ENCODE assay signal across 8 mouse cellular contexts in genomic region chr3:27709096-27709905, GRCm38 (mm10). TPM values are rescaled to one million over a fixed set of nuclear protein-coding genes. Genes with fewer than 3 reads are reported as not detected.
DNase-seq lines count a peak whose midpoint lies in the region; ATAC-seq and TF ChIP-seq lines count a peak whose summit lies in the region.

No protein-coding gene starts in this region.

- peaks cover 13% of the 10 kb centered on the region for H3K27me3 ChIP-seq in thymus, adult 2 months (ENCODE audit: control insufficient read depth, insufficient read depth, low read length)
- H3K27me3 ChIP-seq in forebrain, embryonic 16.5 days (replicated peaks; ENCODE audit: control insufficient read depth, insufficient read depth, low read length): no peaks in the 10 kb centered on the region
- no peaks in the 10 kb centered on the region for H3K27me3 ChIP-seq in kidney, adult 2 months (replicated peaks; ENCODE audit: control insufficient read depth, insufficient read depth, low read length)
- H3K27me3 ChIP-seq in lung, embryonic 16.5 days (ENCODE audit: control insufficient read depth, insufficient read depth, low read depth, low read length): no peaks in the 10 kb centered on the region
- no peaks in the 10 kb centered on the region for H3K27me3 ChIP-seq in stomach, embryonic 16.5 days (ENCODE audit: control insufficient read depth, insufficient read depth, low read length)

- H3K4me2 ChIP-seq in forebrain, embryonic 16.5 days (ENCODE audit: low read length): peak overlapping the region; percentile 74
- peak overlapping the region; percentile 73 for H3K4me2 ChIP-seq in lung, embryonic 16.5 days (ENCODE audit: low read depth, low read length)
- peak overlapping the region; percentile 77 for H3K4me2 ChIP-seq in stomach, embryonic 16.5 days (ENCODE audit: low read depth, low read length)

- no peak for ATAC-seq in forebrain, embryonic 16.5 days
- no peak for ATAC-seq in lung, embryonic 16.5 days (ENCODE audit: low read depth)
- no peak for ATAC-seq in stomach, embryonic 16.5 days (ENCODE audit: insufficient read depth, low FRiP score)

- no peak for TF ChIP-seq CTCF in thymus, adult 2 months (IDR thresholded peaks at IDR 0.05; ENCODE audit: borderline replicate concordance, control insufficient read depth, extremely low read depth, insufficient read depth, low read length, poor library complexity)
- TF ChIP-seq CTCF in kidney, adult 2 months (conservative IDR thresholded peaks at IDR 0.05; ENCODE audit: insufficient read depth, insufficient read length, low read depth, low read length): no peak

- TF ChIP-seq POLR2A in thymus, adult 2 months (IDR thresholded peaks at IDR 0.05; ENCODE audit: control insufficient read depth, extremely low read depth, insufficient read depth, low read length, poor library complexity): no peak
- no peak for TF ChIP-seq POLR2A in kidney, adult 2 months (IDR thresholded peaks at IDR 0.05; ENCODE audit: low read depth, low read length)

- 67% methylated on average over 22 of the region's 22 CpGs for WGBS in thymus, adult 2 months
- WGBS in forebrain, embryonic 16.5 days: 4% methylated on average over 22 of the region's 22 CpGs
- 5% methylated on average over 22 of the region's 22 CpGs for WGBS in kidney, adult 2 months
- 1% methylated on average over 22 of the region's 22 CpGs for WGBS in lung, embryonic 16.5 days
- 2% methylated on average over 22 of the region's 22 CpGs for WGBS in stomach, embryonic 16.5 days

- no peaks in the 10 kb centered on the region for H3K9me3 ChIP-seq in forebrain, embryonic 16.5 days (ENCODE audit: control insufficient read depth, low read length)
- H3K9me3 ChIP-seq in lung, embryonic 16.5 days (ENCODE audit: control insufficient read depth, low read length): no peaks in the 10 kb centered on the region
- H3K9me3 ChIP-seq in stomach, embryonic 16.5 days (replicated peaks; ENCODE audit: control insufficient read depth, low read length): no peaks in the 10 kb centered on the region

- DNase-seq in thymus, adult 2 months: no peak
- no peak for DNase-seq in thymus, postnatal 10 days (ENCODE audit: low spot score in 2 of 2)
- DNase-seq in kidney, adult 2 months: peak; percentile 84
- DNase-seq in thymus, postnatal 36 days: no peak
- DNase-seq in cerebellum, adult 11 months: no peak

- peaks cover 4% of the 10 kb centered on the region; the same call in 1 of the 2 replicates for H3K4me1 ChIP-seq in thymus, adult 2 months (replicated peaks; ENCODE audit: control insufficient read depth, insufficient read depth, low read length)
- H3K4me1 ChIP-seq in forebrain, embryonic 16.5 days (replicated peaks; ENCODE audit: control insufficient read depth, insufficient read depth, low read length): peaks cover 11% of the 10 kb centered on the region
- peaks cover 11% of the 10 kb centered on the region for H3K4me1 ChIP-seq in kidney, adult 2 months (ENCODE audit: control insufficient read depth, insufficient read depth, low read length)
- peaks cover 34% of the 10 kb centered on the region for H3K4me1 ChIP-seq in lung, embryonic 16.5 days (replicated peaks; ENCODE audit: control insufficient read depth, insufficient read depth, low read length)
- peaks cover 38% of the 10 kb centered on the region for H3K4me1 ChIP-seq in stomach, embryonic 16.5 days (ENCODE audit: control insufficient read depth, insufficient read depth, low read length)

- peak overlapping the region; percentile 29; the same call in 1 of the 2 replicates for H3K27ac ChIP-seq in thymus, adult 2 months (ENCODE audit: control insufficient read depth, insufficient read depth, low read length)
- H3K27ac ChIP-seq in forebrain, embryonic 16.5 days (ENCODE audit: low read length): peak overlapping the region; percentile 88; the same call in 1 of the 2 replicates
- H3K27ac ChIP-seq in kidney, adult 2 months (ENCODE audit: insufficient read depth, low read depth, low read length): peak overlapping the region; percentile 40
- peak overlapping the region; percentile 99 for H3K27ac ChIP-seq in lung, embryonic 16.5 days (ENCODE audit: low read length)
- peak overlapping the region; percentile 99 for H3K27ac ChIP-seq in stomach, embryonic 16.5 days (ENCODE audit: low read length)

- peak overlapping the region; percentile 73 for H3K4me3 ChIP-seq in thymus, adult 2 months (ENCODE audit: control insufficient read depth, insufficient read depth, low read length)
- H3K4me3 ChIP-seq in forebrain, embryonic 16.5 days (replicated peaks; ENCODE audit: low read length): peak overlapping the region; percentile 94
- peak overlapping the region; percentile 60 for H3K4me3 ChIP-seq in kidney, adult 2 months (ENCODE audit: insufficient read depth, low read depth, low read length)
- H3K4me3 ChIP-seq in lung, embryonic 16.5 days (ENCODE audit: low read length): peak overlapping the region; percentile 95
- H3K4me3 ChIP-seq in stomach, embryonic 16.5 days (replicated peaks; ENCODE audit: low read length): peak overlapping the region; percentile 90

- H3K9ac ChIP-seq in forebrain, embryonic 16.5 days (replicated peaks; ENCODE audit: low read depth, low read length): peak overlapping the region; percentile 80
- H3K9ac ChIP-seq in lung, embryonic 16.5 days (ENCODE audit: low read length): peak overlapping the region; percentile 99
- H3K9ac ChIP-seq in stomach, embryonic 16.5 days (ENCODE audit: low read length): peak overlapping the region; percentile 97

- no peaks in the 10 kb centered on the region for H3K36me3 ChIP-seq in thymus, adult 2 months (ENCODE audit: control insufficient read depth, insufficient read depth, low read length)
- no peaks in the 10 kb centered on the region for H3K36me3 ChIP-seq in forebrain, embryonic 16.5 days (ENCODE audit: control insufficient read depth, insufficient read depth)
- no peaks in the 10 kb centered on the region for H3K36me3 ChIP-seq in kidney, adult 2 months (ENCODE audit: control insufficient read depth, insufficient read depth, low read length)
- no peaks in the 10 kb centered on the region for H3K36me3 ChIP-seq in lung, embryonic 16.5 days (ENCODE audit: control insufficient read depth, insufficient read depth, low read length)
- H3K36me3 ChIP-seq in stomach, embryonic 16.5 days (ENCODE audit: control insufficient read depth, insufficient read depth, low read length): no peaks in the 10 kb centered on the region

RNA-seq across cellular contexts. Expression of gene Fndc3b, which starts 1.8 kb away (rescaled TPM):
- 3.8 and 4.7 TPM in 2 replicates for polyA plus RNA-seq in thymus, adult 2 months (2012; rRNA removed)
- polyA plus RNA-seq in forebrain, embryonic 16.5 days (2015; fragmentation: Nextera tagmentation; extraction: Ambion mirVana): 6.7 TPM in 2 replicates
- 12.1 and 14.2 TPM in 2 replicates for polyA plus RNA-seq in kidney, adult 2 months (2012; rRNA removed)
- 36.3 and 36.9 TPM in 2 replicates for polyA plus RNA-seq in lung, embryonic 16.5 days (2015; fragmentation: Nextera tagmentation; extraction: Ambion mirVana)
- 27.7 and 28.6 TPM in 2 replicates for polyA plus RNA-seq in stomach, embryonic 16.5 days (2015; fragmentation: Nextera tagmentation; extraction: Ambion mirVana)

Comparison
In these comparisons a context has a peak if more than half of its experiments do, and no peak if none do; other contexts are left out.
1. H3K27ac ChIP-seq: peak in every context shown above with its lines; median percentile 99 in lung, embryonic 16.5 days; 99 in stomach, embryonic 16.5 days; 88 in forebrain, embryonic 16.5 days; 40 in kidney, adult 2 months; 29 in thymus, adult 2 months.